Mouse (Mus musculus): ENCODE data around the gene Nrap. TPM values are rescaled to one million over a fixed set of nuclear protein-coding genes. Genes with fewer than 3 reads are reported as not detected.
"Not testable (repeated sequence)": the region's sequence is repeated elsewhere in the genome, so short reads cannot be mapped to it uniquely, and the experiment has no call there.

Nrap gene
- 1.1 TPM in 2 replicates for total RNA-seq (2017)

DNA sequence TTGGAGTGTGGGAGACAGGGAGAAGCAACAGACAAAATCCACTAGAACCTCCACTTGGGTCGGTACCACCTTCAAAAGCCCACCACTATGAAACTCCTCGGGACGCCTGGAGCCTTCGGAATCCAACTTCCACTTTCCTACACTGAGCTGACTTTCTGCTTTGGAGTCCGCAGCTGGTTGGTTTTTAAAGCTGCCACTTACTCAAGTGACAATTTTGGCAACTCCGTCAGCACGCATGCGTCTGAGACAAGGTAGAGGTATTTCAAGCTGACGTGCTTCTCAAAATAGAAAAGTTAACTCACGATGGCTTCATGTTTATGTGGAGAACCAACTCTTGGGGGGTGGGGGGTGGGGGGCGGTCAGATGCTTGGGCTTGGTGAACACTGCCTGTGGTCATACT is at the start of gene Nrap:
Gene Nrap (minus strand): TSS at position 159 of the 400 bp plus-strand sequence.
- ATAC-seq (replicated peaks in 1 of 2; ENCODE audit: insufficient read depth in 1 of 2, low FRiP score in 2 of 2, low TSS enrichment in 1 of 2, low read depth in 1 of 2, poor library complexity in 2 of 2, severe bottlenecking in 2 of 2), result no peak

DNA sequence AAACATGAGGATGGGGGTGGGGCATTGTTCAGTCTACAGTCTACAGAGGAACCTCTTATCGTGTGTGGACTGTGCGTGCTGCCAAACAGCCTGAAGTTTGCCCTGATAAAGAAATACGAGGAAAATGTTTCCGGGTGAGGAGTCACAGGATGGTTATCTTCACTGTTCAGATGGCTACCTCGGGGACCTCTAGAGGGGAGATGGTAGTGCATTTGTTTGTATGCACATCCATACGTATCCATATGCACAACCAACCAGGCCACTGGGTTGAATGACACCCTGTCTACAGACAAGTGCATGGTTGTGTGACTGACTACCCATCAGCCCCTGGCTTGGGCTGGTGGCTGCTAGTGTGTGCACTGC is 49.2 kb upstream of the Nrap start:
- no peak for ATAC-seq (replicated peaks in 1 of 2; ENCODE audit: insufficient read depth in 1 of 2, low FRiP score in 2 of 2, low TSS enrichment in 1 of 2, low read depth in 1 of 2, poor library complexity in 2 of 2, severe bottlenecking in 2 of 2)

DNA sequence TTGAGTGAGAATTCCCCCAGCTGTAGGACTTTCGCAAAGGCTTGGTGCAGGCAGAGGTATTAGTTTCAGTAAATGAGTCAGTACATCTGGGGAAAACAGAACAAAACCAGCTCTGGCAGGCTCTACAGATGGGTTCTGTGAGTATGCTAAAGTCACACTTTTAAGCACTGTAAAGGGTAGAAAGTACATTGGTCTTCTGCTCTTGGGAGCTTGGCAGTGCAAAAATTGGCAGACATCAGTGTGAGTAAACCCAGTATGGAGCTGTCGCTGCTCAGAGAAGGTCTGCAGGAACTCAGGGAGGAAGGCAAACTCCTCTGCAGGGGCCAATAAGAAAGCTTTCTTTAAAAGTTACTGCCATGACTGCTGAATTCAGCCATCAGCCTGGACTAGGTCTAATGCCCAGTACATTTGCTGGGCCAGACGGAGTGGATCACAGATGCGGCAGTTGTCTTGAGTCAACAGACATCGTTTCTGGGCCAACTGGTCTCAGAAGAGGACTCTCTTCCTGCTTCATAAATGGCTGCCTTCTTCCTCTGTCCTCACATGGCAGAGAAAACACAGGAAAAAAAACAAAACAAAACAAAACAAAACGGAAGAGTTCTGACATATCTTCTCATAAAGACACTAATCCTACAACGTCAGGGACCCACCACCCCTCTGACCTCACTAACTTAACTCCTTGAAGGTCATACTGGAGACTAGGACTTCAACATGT is 48.7 kb upstream of the Nrap start:
- no peak for ATAC-seq (replicated peaks in 1 of 2; ENCODE audit: insufficient read depth in 1 of 2, low FRiP score in 2 of 2, low TSS enrichment in 1 of 2, low read depth in 1 of 2, poor library complexity in 2 of 2, severe bottlenecking in 2 of 2)

DNA sequence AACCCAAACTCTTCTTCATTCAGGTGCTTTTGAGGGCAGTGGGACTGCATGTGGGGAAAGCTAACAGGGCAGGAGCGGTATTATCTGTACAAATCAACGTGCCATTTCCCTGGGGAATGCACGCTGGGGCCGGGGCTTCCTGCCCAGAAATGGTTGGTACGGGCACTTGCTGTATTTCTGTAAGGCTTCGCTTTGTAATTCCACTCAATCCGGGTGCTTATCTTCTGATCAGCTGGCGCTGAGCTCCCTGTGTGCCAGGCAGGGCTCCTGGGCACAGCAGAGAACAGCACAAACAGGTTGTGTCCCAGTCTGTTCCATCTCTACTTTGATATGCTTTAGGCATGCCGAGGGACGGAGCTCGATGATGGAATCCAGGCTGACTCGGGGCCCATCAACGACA is 46.5 kb upstream of the Nrap start:
- no peak for ATAC-seq (replicated peaks in 1 of 2; ENCODE audit: insufficient read depth in 1 of 2, low FRiP score in 2 of 2, low TSS enrichment in 1 of 2, low read depth in 1 of 2, poor library complexity in 2 of 2, severe bottlenecking in 2 of 2)

DNA sequence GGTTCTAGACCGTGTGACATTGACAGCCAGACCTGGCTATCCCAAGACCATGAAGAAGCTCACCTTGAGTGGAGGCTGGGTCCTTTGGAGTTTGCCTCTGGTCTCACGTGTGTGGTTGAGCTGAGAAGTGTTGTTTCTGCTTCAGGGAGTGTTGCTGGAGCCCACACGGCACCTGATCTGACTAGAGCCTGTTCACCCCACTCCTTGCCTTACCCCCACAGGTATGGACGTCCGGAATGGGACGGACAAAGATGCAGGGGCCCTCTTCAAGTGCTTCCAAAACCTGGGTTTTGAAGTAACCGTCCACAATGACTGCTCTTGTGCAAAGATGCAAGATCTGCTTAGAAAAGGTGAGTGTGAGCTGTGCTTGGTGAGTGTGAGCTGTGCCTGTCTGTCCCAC is 43.7 kb upstream of the Nrap start:
- no peak for ATAC-seq (replicated peaks in 1 of 2; ENCODE audit: insufficient read depth in 1 of 2, low FRiP score in 2 of 2, low TSS enrichment in 1 of 2, low read depth in 1 of 2, poor library complexity in 2 of 2, severe bottlenecking in 2 of 2)

DNA sequence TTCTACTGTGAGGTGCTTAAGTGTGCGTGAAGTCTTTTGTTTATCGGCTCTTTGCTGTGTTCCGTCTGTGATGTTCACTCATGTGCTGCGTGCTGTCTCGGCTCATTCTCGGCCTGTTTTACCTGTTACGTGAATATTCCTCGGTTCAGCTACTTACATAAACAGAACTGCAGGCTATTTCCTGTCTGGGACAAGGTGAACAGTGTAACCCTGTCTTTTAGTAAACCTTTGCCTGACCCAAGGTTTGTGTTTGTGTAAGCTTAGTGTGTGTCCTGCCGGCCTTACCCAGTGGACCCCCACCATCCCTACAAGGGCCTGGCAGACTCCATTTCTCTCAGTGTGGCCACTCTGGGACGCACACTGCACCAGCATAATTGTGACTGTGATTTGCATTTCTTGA is 42.9 kb upstream of the Nrap start:
- no peak for ATAC-seq (replicated peaks in 1 of 2; ENCODE audit: insufficient read depth in 1 of 2, low FRiP score in 2 of 2, low TSS enrichment in 1 of 2, low read depth in 1 of 2, poor library complexity in 2 of 2, severe bottlenecking in 2 of 2)

DNA sequence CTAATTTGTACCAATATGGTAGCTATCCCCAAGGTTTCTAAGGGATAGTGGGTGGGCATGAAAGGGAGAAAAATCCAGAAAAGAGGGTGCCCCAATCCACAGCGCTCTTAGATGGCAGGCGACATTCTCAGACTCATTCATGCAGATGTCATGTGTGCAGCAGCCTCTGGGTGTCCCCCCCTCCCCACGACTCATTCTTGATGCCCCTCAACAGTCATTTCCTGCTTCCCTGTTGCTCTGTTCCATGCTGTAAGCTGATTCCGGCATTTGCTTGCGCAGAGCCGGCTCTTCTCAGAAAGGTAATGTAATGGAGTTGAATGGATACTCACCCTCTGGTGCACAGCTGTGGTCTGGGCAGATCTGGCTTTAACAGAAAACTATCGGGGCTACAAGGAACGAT is 40.5 kb upstream of the Nrap start:
- ATAC-seq (replicated peaks in 1 of 2; ENCODE audit: insufficient read depth in 1 of 2, low FRiP score in 2 of 2, low TSS enrichment in 1 of 2, low read depth in 1 of 2, poor library complexity in 2 of 2, severe bottlenecking in 2 of 2), result no peak

DNA sequence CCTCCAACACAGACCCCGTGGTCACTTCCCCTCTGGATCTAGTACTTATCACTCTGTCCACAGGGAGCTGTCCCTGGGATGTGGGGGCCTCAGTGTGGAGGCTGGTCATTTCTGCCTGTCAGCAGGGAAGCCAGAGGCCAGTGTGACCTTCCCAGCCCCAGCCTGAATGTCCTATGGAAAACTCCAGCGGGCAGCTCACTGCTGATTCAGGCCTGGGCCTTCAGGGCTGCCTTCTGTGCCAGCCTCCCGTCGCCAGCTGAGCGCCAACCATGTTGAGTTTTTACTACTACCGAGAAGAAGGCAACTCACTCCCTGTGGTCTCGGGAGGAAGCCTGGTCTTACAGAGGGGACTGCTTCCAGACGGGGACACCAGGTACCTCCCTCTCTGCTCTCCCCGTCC is 35.7 kb upstream of the Nrap start:
- ATAC-seq (replicated peaks in 1 of 2; ENCODE audit: insufficient read depth in 1 of 2, low FRiP score in 2 of 2, low TSS enrichment in 1 of 2, low read depth in 1 of 2, poor library complexity in 2 of 2, severe bottlenecking in 2 of 2), result no peak

DNA sequence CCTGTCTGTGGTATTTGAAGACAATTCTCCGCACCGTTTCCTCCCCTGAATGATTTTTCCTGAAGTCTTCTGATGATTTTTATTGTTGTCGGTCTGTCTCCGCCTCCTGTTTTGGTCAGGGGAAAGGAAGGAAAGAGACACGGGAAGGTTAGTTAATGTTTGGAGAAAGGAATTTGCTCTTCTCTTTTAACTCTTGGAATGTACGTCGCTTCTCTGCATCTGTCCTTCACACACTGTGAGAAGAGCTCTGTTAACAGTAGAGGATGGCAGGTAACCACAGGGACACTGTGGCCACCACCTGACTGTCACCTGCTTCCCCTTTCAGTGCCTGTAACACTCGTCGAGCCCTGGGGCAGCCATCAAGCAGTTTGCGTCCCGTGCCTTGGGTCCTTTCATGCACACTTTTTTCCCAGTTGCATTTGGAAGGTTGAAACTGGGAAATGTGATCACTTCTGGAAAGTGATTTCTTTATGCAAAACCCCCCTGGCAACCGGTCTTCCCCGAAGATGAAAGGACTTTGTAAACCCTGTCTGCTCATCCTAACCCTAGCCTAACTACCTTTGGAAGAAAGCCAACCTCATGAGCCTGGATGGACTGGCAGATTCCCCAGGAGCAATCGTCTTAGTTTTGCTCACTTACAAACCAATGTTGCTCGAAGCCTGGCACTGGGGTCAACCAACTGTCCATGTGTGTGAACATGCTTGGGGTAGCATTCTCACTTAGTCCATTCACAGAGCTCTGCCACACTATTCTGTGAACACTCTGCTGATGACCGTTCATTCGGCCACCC is 35.0 kb upstream of the Nrap start:
- no peak for ATAC-seq (replicated peaks in 1 of 2; ENCODE audit: insufficient read depth in 1 of 2, low FRiP score in 2 of 2, low TSS enrichment in 1 of 2, low read depth in 1 of 2, poor library complexity in 2 of 2, severe bottlenecking in 2 of 2)

DNA sequence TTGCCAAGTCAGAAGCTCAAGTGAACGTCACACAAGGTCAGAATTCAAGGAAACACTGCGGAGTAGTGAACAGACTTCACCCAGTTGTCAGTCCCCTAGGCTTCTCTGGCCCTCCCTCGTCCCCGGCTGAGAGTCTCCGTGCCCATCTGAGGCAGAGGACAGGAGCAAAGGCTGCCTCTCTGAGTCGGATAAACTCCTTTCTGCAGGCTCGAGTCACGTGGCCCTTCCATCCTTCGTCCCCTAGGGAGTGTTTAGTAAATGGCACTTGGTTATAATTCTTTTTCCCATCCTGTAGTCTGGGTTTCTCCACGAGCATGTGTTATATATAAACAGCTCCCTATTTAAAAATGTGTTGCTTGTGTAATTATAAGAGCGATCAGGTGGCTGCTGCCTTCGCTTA is 33.5 kb upstream of the Nrap start:
- ATAC-seq (replicated peaks in 1 of 2; ENCODE audit: insufficient read depth in 1 of 2, low FRiP score in 2 of 2, low TSS enrichment in 1 of 2, low read depth in 1 of 2, poor library complexity in 2 of 2, severe bottlenecking in 2 of 2), result no peak

DNA sequence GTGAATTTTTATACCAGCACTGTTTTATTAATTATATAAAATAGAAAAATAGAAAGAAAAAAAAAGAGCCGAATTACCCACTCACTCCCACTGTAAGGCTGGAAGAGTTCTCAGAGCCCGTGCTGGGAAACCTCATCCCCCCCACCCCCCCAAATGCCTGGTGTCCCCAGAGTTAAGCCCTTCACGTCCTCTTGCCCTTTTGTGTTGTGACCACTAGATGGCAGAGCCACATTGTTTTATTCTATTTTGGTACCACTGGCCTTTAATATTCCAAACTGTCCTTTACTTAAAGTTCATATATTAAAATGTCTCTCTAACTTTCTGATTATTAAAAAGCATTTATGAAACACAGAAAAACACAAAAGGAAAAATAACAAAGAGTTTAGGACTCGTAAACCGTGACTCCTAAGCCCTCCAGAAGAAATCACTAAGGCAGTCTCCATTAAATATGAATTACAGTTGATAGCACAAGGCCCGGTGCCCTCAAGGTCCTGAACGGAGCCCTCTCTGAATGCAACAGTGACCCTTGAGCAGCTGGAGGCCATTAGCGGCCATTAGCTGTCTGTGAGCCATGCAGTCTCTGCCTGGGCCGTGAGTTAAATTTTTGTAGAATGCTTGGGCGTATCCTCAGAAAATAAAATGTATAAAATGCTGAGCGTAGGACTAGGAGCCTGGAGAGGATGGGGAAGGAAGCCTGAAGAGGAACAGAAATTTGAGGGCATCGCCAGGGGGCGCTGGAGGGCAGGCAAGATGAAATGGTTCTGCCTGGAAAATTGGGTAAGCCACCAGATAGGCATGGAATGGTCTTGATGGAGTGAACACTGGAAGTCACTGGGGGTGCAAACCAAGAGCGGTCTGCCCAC is 32.9 kb upstream of the Nrap start:
- ATAC-seq (replicated peaks in 1 of 2; ENCODE audit: insufficient read depth in 1 of 2, low FRiP score in 2 of 2, low TSS enrichment in 1 of 2, low read depth in 1 of 2, poor library complexity in 2 of 2, severe bottlenecking in 2 of 2), result peak in 1 of 2 experiments; percentile 60; a peak in 2 of 4 replicates

DNA sequence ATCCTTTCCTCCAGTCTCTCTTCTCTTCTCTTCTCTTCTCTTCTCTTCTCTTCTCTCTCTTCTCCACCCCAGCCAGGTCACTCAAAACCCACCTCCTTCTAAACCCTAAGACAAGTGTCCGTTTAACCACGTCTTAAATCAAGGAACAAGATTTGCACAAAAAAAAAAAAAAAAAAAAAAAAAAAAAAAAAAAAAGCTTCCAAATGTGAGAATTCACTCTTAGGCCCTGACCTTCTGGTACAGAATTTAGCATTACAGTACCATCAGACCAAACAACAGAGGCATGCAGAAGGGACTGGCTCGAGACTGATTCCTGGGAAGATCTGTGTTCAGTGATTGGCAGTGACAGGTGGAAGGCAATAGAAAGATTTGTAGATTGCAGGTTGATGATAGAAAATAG is 30.5 kb upstream of the Nrap start:
- no peak for ATAC-seq (replicated peaks in 1 of 2; ENCODE audit: insufficient read depth in 1 of 2, low FRiP score in 2 of 2, low TSS enrichment in 1 of 2, low read depth in 1 of 2, poor library complexity in 2 of 2, severe bottlenecking in 2 of 2)

DNA sequence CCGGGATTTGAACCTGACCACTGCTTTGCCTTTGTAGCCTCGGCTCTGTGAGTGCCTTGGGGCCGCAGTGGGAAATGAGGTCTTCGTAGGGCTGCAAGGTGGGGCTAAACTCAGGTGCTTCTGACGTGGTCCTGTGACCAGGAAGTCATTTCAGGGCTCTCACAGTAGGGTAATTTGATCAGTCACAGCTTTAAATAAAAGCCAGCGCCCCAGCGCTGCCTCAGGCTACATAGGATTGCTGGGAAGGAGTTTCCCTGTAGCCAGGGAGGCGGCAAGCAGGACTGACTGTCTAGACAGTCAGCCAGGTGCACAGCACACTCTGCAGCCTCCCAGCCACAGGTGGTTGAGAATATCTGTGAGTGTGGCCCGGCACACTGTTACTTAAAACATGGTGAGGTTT is 29.6 kb upstream of the Nrap start:
- no peak for ATAC-seq (replicated peaks in 1 of 2; ENCODE audit: insufficient read depth in 1 of 2, low FRiP score in 2 of 2, low TSS enrichment in 1 of 2, low read depth in 1 of 2, poor library complexity in 2 of 2, severe bottlenecking in 2 of 2)

DNA sequence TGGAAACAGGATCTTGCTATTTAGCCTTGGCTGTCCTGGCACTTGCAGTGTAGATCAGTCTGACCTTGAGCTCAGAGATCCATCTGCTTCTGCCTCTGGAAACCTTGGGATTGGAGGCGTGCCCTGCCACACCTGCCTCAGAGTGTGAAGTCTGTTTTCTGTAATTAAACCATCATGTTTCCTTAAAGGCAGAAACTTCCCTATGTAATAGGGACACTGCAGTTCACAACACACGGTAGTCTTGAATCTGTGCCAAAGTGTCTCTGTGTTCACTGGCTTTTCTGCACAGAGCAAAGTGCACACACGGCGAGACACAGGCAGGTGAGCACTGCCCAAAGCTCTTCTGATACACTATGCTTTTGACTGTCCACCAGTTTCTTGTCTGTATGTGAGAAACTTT is 28.6 kb upstream of the Nrap start:
- ATAC-seq (replicated peaks in 1 of 2; ENCODE audit: insufficient read depth in 1 of 2, low FRiP score in 2 of 2, low TSS enrichment in 1 of 2, low read depth in 1 of 2, poor library complexity in 2 of 2, severe bottlenecking in 2 of 2), result no peak

DNA sequence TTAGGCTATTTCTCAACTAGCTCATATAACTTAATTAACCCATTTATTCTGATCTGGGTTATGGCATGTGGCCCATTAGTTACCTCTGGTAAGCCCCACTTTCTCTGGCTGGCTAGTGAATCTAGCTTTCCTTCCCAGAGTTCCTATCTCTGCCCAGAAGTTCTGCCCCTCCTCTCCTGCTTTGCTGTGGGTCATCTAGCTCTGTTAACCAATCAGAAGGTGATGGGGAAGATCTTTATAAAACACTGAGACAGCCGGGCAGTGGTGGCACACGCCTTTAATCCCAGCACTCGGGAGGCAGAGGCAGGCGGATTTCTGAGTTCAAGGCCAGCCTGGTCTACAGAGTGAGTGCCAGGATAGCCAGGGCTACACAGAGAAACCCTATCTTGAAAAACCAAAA is 20.0 kb upstream of the Nrap start:
- ATAC-seq (replicated peaks in 1 of 2; ENCODE audit: insufficient read depth in 1 of 2, low FRiP score in 2 of 2, low TSS enrichment in 1 of 2, low read depth in 1 of 2, poor library complexity in 2 of 2, severe bottlenecking in 2 of 2), result not testable (repeated sequence)

DNA sequence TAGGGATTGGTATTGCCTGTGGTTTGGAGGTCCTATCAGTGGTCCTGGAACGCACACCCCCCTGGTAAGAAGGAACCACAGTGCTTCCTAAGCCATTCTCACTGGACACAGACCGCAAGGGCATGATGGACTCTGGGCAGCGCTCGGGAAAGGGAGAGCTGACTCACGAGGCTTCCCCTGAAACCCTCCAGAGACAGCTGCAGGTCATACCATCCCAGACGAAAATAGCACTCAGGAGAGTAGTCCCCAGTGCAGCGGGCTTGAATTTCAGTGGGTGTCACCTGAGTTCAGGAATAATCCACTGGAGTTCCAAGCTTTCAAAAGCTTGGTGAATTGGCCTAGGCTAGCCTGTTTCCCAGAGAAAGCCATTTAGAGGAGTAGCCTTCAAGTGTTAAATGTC is 16.7 kb upstream of the Nrap start:
- no peak for ATAC-seq (replicated peaks in 1 of 2; ENCODE audit: insufficient read depth in 1 of 2, low FRiP score in 2 of 2, low TSS enrichment in 1 of 2, low read depth in 1 of 2, poor library complexity in 2 of 2, severe bottlenecking in 2 of 2)

DNA sequence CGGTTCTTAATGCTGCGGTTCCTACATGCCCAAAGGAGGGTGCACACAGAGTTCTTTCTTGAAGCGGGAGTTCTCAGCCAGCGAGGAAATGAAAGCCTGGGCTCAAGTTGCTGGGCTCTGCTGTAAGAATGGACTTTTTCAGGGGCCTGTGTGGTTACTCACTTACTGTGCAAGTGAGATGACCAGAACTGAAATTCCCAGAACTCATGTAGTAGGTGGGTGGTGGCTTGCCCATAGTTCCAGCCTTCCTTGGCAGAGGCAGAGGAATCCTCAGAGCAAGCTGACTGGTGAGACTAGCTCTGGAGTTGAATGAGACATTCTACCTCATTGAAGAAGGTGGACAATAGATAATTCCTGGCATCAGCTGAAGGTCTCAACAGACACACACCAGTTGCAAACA is 16.0 kb upstream of the Nrap start:
- no peak for ATAC-seq (replicated peaks in 1 of 2; ENCODE audit: insufficient read depth in 1 of 2, low FRiP score in 2 of 2, low TSS enrichment in 1 of 2, low read depth in 1 of 2, poor library complexity in 2 of 2, severe bottlenecking in 2 of 2)

DNA sequence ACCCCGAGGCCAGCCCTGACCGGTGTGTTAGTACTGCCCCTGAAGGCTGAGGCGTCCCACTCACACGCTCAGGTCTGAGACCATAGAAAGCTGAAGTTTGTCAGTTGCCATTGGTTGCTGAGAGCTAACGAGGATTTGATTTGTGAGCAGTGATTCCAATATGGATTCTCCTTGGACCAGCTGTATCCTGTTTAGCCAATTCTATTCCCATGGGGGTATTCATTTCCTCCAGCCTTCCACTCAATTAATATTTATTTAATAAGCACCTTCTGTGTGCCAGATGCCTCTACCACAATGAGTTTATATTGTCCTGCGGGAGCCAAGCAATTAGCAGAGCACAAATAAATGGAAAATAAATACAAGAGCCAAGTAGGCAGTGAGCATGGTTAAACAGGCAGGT is 12.0 kb upstream of the Nrap start:
- ATAC-seq (replicated peaks in 1 of 2; ENCODE audit: insufficient read depth in 1 of 2, low FRiP score in 2 of 2, low TSS enrichment in 1 of 2, low read depth in 1 of 2, poor library complexity in 2 of 2, severe bottlenecking in 2 of 2), result no peak
